Mouse (Mus musculus) lung, embryonic 16.5 days (tissue): ENCODE data around the gene Npepl1. TPM values are rescaled to one million over a fixed set of nuclear protein-coding genes. Genes with fewer than 3 reads are reported as not detected.

Experiments used
- ATAC-seq: fragments of 200-750 bp; cut with Nextera tagmentation; 2 replicates; pipeline ENCODE4 v1.8.0; 2017; ENCODE audit warnings: low read depth, mild to moderate bottlenecking, moderate library complexity
- H3K27ac ChIP-seq: fragments of 300-500 bp; sonication (generic); 2 replicates; pipeline ENCODE4 v1.5.1; 2014; ENCODE audit warnings: mild to moderate bottlenecking, control low read depth, low read length
- H3K27me3 ChIP-seq: fragments of 300-500 bp; sonication (generic); 2 replicates; pipeline ENCODE4 v1.6.1; 2014; ENCODE audit warnings: low read depth, low read length, mixed read lengths; ENCODE audit not compliant: control insufficient read depth, insufficient read depth
- H3K36me3 ChIP-seq: fragments of 300-500 bp; sonication (generic); 2 replicates; pipeline ENCODE4 v1.6.1; 2014; ENCODE audit warnings: low read length; ENCODE audit not compliant: control insufficient read depth, insufficient read depth
- H3K4me1 ChIP-seq: fragments of 300-500 bp; sonication (generic); replicated peaks from 2 replicates; pipeline ENCODE4 v1.6.1; 2014; ENCODE audit warnings: low read length, mixed read lengths; ENCODE audit not compliant: control insufficient read depth, insufficient read depth
- H3K4me2 ChIP-seq: fragments of 300-500 bp; sonication (generic); 2 replicates; pipeline ENCODE4 v1.6.1; 2014; ENCODE audit warnings: low read depth, low read length, control low read depth
- H3K4me3 ChIP-seq: fragments of 300-500 bp; sonication (generic); 2 replicates; pipeline ENCODE4 v1.5.1; 2014; ENCODE audit warnings: mild to moderate bottlenecking, low read length, control low read depth
- H3K9ac ChIP-seq: fragments of 300-500 bp; sonication (generic); 2 replicates; pipeline ENCODE4 v1.6.1; 2014; ENCODE audit warnings: low read length, control low read depth
- H3K9me3 ChIP-seq: fragments of 300-500 bp; sonication (generic); 2 replicates; pipeline ENCODE4 v1.6.1; 2016; ENCODE audit warnings: low read length; ENCODE audit not compliant: control insufficient read depth
- WGBS: fragments of 180-500 bp; shearing (Covaris S2); extraction: QIAGEN DNeasy Blood & Tissue Kit; methylation state at CpG from one replicate; pipeline ENCODE4 v1.1.7; 2014; 5-methylcytosine and 5-hydroxymethylcytosine counted together
- polyA plus RNA-seq: library from polyadenylated mRNA; unstranded; fragments of >200 nt; fragmentation: Nextera tagmentation; extraction: Ambion mirVana; gene quantifications from 2 replicates; pipeline ENCODE4 v1.2.1, GENCODE M21; 2015

The Npepl1 gene
- polyA plus RNA-seq, 1 experiment from 2014 or later, result 61.7 TPM

DNA sequence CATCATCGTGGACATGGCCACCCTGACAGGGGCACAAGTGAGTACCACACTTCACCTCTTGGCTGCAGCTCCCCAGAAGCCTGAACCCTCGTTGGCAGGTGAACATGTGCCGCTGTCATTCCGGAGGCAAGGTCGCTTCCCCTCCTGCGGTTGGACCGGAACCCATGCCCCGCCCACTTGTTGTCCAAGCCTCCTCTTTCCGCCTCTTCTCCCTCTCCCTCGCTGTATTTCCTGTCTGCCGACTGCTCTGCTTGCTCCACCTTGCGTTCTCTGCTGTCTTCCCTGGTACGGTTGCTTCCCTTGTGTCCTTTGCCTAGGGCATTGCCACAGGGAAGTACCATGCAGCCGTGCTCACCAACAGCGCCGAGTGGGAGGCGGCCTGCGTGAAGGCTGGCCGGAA lies 10.5 kb downstream of the Npepl1 start:
- WGBS, result 87% methylated on average over 19 of the region's 19 CpGs
- H3K9ac ChIP-seq, result no peak overlapping the region
- no peak overlapping the region for H3K4me2 ChIP-seq
- H3K27me3 ChIP-seq, result no peaks in the 10 kb centered on the region
- no peak for ATAC-seq
- no peaks in the 10 kb centered on the region for H3K4me1 ChIP-seq
- no peak overlapping the region for H3K4me3 ChIP-seq
- peaks cover 11% of the 10 kb centered on the region for H3K9me3 ChIP-seq
- peaks cover 53% of the 10 kb centered on the region for H3K36me3 ChIP-seq
- H3K27ac ChIP-seq, result no peak overlapping the region

DNA sequence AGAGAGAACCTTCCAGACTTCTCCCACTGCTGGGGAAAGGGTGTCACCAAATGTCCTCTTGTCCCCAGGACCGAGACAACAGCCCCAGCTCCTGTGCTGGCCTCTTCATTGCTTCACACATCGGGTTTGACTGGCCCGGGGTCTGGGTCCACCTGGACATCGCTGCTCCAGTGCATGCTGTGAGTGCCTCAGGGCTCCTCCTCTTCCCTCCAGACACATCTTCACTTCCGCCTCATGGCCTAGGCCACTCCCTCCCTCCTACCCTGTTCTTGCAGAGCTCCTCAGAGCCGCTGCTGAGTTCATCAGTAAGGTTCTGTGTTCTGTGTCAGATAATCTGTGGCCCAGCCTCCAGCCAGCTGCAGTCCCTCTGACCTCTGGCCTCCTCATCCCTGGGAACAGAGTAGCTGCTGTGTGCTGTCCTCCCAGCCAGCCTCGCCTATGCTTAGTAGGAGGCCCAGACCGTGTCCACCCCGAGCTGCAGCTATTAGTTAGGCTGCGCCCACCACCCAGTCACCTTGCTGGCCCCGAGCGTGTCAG lies 11.3 kb downstream of the Npepl1 start:
- Histone ChIP-seq H3K27ac (no peak overlapping the region), H3K4me3 (no peak overlapping the region), H3K36me3 (peaks cover 48% of the 10 kb centered on the region), H3K9ac (no peak overlapping the region), H3K4me1 (no peaks in the 10 kb centered on the region), H3K27me3 (no peaks in the 10 kb centered on the region), H3K4me2 (no peak overlapping the region), H3K9me3 (peaks cover 11% of the 10 kb centered on the region)
- peak; percentile 41 for ATAC-seq
- 74% methylated on average over 12 of the region's 12 CpGs for WGBS

DNA sequence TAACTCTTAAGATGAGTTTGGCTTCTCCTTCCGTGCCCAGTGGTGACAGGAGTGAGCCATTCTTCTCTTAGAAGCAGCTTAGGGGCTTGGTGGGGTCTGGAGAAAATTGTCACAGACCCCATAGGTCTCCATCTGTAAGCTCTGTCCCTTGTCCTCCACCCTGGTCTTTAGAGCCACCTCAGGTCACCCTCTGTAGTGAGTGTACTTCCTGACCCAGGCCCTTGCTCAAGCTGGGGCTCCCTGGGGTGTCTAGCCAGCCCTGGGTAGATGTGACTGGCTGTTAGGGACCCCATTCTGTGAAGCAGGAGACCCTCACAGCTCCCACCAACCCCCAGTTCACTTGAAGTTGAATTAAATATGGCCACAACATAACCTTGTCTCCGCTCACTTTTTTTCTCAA lies 12.2 kb downstream of the Npepl1 start:
- Histone ChIP-seq H3K27ac (no peak overlapping the region), H3K9me3 (peaks cover 11% of the 10 kb centered on the region), H3K27me3 (no peaks in the 10 kb centered on the region), H3K4me3 (no peak overlapping the region), H3K9ac (no peak overlapping the region), H3K4me1 (peaks cover 5% of the 10 kb centered on the region; the same call in 1 of the 2 replicates), H3K36me3 (peaks cover 48% of the 10 kb centered on the region), H3K4me2 (no peak overlapping the region)
- ATAC-seq, result no peak
- WGBS, result 74% methylated on average over 2 of the region's 2 CpGs

DNA sequence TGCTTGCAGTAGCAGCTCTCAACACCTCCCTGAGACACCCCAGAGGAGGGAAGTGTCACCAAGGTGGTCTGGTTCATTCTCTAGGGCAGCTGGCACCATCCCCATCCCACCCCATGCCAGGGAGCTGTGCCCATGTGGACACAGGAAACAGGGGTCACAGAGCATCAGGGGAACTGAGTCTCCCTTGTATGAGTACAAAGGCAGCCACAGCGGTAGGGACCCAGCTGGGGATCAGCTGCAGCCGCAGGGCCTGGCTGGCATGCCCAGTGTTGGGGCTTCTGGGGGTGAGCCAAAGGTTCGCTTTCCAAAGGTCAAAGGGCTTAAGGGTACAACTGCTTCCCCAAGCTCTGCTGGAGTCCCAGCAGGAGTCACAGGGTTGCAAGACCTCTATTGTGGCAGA lies 13.6 kb downstream of the Npepl1 start:
- H3K4me3 ChIP-seq, result no peak overlapping the region
- no peak for ATAC-seq
- H3K9me3 ChIP-seq, result peaks cover 11% of the 10 kb centered on the region
- H3K9ac ChIP-seq, result no peak overlapping the region
- 94% methylated on average over 3 of the region's 3 CpGs for WGBS
- no peak overlapping the region for H3K27ac ChIP-seq
- no peaks in the 10 kb centered on the region for H3K27me3 ChIP-seq
- no peak overlapping the region for H3K4me2 ChIP-seq
- peaks cover 46% of the 10 kb centered on the region for H3K36me3 ChIP-seq
- H3K4me1 ChIP-seq, result peaks cover 5% of the 10 kb centered on the region; the same call in 1 of the 2 replicates

DNA sequence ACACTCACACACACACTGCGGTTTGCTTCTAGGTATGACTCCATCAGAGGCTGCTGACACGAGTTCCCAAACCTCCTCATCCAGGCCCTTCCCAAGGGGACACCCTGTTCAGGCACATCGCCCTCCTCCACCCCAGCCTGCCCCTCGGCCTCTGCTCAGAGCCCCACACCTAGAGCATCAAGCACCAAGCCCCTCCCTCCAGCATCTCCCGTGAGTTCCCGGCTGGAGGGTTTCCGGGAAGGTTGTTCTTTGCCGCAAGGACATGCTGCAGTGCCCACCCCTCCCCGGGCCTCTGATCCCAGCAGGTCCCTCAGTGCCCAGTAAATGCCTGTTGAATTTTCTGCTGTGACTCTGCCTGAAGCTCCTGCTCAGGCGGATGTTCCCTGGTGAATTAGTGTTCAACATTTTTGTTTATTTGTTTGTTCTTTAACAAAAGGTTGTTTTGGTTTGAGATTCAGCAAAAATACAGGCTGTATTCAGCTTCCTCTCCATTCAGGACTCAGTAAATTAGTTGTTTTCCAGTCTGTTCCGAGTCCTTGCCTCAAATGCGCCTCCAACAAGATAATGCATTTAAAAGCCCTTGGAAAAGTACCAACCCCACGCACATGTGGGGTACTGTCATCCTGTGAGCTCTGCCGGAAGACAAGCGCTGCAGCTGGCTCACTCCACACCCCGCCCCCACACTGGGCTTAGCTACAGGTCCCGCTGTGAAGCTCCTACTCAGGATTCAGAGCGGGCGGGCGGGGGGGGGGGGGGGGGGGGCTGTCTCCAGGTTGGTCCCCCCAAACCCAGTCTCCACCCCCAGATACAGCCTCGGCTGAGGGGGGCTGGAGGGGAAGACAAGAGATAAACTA lies 16.6 kb downstream of the Npepl1 start:
- Histone ChIP-seq H3K4me3 (no peak overlapping the region), H3K36me3 (peaks cover 29% of the 10 kb centered on the region), H3K9ac (no peak overlapping the region), H3K9me3 (peaks cover 11% of the 10 kb centered on the region), H3K27me3 (no peaks in the 10 kb centered on the region), H3K4me2 (peak overlapping the region; percentile 38), H3K27ac (no peak overlapping the region), H3K4me1 (peaks cover 5% of the 10 kb centered on the region; the same call in 1 of the 2 replicates)
- ATAC-seq, result 0 out of 2 replicates have a peak, but pooled peaks have one; percentile 45
- WGBS, result 11% methylated on average over 21 of the region's 21 CpGs

DNA sequence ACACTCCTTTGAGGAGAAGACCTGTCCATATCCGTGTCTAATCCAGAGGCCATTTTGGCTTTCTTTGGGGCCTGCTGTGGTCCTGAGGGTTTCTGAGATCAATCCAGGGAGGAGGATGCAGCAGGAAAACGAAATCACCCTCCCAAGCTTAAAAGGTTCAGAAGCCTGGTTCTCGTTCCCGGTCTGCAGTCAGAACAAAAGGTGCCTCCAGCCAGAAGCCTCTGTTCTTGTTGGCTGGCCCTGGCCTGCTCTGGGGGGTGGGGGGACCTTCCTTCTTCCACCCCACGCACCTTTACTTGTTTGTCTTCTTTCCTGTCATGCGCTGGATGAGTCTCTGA lies 17.2 kb downstream of the Npepl1 start:
- Histone ChIP-seq H3K9me3 (peaks cover 11% of the 10 kb centered on the region), H3K4me2 (peak overlapping the region; percentile 38), H3K9ac (no peak overlapping the region), H3K27me3 (no peaks in the 10 kb centered on the region), H3K27ac (no peak overlapping the region), H3K4me1 (peaks cover 5% of the 10 kb centered on the region; the same call in 1 of the 2 replicates), H3K4me3 (no peak overlapping the region), H3K36me3 (peaks cover 27% of the 10 kb centered on the region)
- no peak for ATAC-seq
- 32% methylated on average over 6 of the region's 6 CpGs for WGBS

DNA sequence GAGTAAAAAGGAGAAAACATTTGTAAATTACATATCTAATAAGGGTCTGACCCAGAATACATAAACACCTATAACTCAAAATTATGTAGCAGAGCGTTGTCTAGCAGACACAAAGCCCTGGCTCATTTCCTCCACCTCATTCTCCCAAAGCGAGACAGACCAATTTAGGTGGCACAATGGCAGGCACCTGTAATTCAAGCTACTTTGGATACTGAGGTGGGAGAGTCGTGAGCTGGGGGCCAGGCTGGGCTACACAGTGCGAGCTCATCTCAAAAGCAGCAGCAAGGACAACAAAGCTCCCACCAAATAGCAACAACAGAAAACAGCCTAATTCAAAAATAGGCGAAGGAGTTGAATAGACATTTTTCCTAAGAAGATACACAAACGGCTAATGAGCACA lies 18.8 kb downstream of the Npepl1 start:
- H3K9me3 ChIP-seq, result peaks cover 11% of the 10 kb centered on the region
- no peak overlapping the region for H3K27ac ChIP-seq
- no peaks in the 10 kb centered on the region for H3K27me3 ChIP-seq
- H3K4me1 ChIP-seq, result peaks cover 5% of the 10 kb centered on the region; the same call in 1 of the 2 replicates
- no peak for ATAC-seq
- H3K4me3 ChIP-seq, result no peak overlapping the region
- peaks cover 12% of the 10 kb centered on the region for H3K36me3 ChIP-seq
- no peak overlapping the region for H3K9ac ChIP-seq
- 87% methylated on average over 6 of the region's 6 CpGs for WGBS
- H3K4me2 ChIP-seq, result no peak overlapping the region

DNA sequence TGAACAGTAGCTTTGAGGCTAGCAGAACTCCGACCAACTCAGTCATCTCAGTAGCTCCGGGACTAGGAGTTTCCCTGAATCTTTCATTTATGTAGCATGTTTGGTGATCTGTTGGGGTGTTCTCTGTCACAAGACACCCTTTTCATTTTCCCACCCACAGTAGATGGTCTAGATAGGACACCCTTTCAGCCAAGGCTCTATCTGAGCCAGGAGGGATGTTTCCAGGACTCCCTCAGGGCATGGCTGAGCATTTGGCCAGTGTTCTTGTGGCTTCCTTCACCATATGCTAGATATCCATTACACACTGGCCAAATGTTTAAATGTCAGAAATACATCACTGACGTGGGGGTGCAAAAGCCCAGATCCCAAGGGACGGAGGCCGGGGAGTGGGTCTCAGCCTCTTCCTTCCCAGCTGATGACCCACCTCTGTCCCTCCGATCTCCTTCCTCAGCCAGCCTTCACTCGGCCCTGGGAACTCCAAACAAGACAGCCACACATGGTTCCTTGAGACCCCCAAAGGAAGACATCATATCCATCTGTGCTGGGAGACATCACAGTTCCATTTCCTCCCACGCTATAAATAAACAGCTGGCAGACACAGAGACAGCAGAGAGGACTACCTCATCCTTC lies 20.4 kb downstream of the Npepl1 start:
- Histone ChIP-seq H3K4me2 (no peak overlapping the region), H3K4me1 (peaks cover 5% of the 10 kb centered on the region; the same call in 1 of the 2 replicates), H3K4me3 (no peak overlapping the region), H3K9ac (no peak overlapping the region), H3K27ac (peak overlapping the region; percentile 50), H3K27me3 (no peaks in the 10 kb centered on the region), H3K9me3 (no peaks in the 10 kb centered on the region), H3K36me3 (no peaks in the 10 kb centered on the region)
- WGBS, result 55% methylated on average over 8 of the region's 8 CpGs
- ATAC-seq, result peak; percentile 91

DNA sequence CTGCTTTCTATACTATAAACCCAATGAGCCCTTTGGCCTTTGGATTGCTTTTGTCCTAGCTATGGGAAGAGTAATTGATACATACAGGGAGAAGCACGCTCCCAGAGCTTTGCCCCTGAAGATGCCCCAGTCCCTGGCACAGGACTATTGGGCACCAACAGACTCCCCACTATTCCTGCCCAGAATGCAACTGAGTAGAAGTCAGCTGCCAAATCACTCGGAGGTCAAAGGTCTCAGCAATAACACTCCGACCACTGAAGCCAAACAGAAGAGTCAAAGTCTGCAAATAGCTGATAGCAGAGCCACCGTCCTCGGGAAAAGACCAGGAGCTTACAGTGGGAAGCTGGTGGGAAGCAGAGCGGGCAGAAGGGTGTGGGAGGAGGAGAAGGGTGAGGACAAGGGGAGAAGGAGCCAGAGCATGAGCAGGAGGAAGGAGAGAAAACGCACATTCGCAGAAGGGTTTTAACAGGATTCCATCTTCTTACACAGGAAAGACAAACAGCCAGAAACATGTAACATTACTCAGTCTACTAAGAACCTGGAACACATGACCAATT lies 22.3 kb downstream of the Npepl1 start:
- no peaks in the 10 kb centered on the region for H3K9me3 ChIP-seq
- no peak for ATAC-seq

More for the DNA sequence above, 22.3 kb downstream of the Npepl1 start:
- Histone ChIP-seq H3K4me2 (no peak overlapping the region), H3K4me3 (no peak overlapping the region), H3K9ac (no peak overlapping the region), H3K36me3 (no peaks in the 10 kb centered on the region), H3K27me3 (no peaks in the 10 kb centered on the region), H3K27ac (no peak overlapping the region), H3K4me1 (no peaks in the 10 kb centered on the region)
- WGBS, result 64% methylated on average over 8 of the region's 8 CpGs
